22 mouse cellular contexts compared by ENCODE assay signal in the genomic region with DNA sequence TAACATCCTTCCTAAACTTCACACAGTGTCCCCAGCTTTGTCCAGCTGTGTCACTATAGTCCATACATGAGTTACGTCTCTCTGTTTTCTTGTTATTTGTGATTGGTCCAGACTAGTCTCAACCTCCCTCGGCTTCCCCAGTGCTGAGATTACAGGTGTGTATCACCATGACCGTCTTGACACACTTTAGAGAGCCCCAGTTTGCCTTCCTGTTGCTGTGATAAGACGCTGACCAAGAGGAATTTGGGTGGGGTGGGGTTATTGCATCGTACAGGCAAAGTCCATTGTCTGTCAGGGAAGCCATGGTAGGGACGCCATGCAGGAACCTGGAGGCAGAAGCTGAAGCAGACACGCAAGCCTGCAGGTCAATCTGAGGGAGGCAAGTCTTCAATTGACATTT.
DNase-seq lines count a peak whose midpoint lies in the region; ATAC-seq and TF ChIP-seq lines count a peak whose summit lies in the region.
"Had no signal": no experiment of that assay in that cellular context is flagged by ENCODE, and none has a peak within 500 bp of the region (broad histone marks: within the 10 kb centered on the region; RNA-seq: fewer than 3 reads in every experiment).

No protein-coding gene starts in this region.

- TF ChIP-seq CTCF in heart, adult 2 months (IDR thresholded peaks at IDR 0.05) = no peak
- no peak for TF ChIP-seq CTCF in intestine, postnatal 0 days (IDR thresholded peaks at IDR 0.05; ENCODE audit: low read depth)
- no peak for TF ChIP-seq CTCF in stomach, postnatal 0 days (IDR thresholded peaks at IDR 0.05; ENCODE audit: low read depth)

- no peak for TF ChIP-seq POLR2A in heart, adult 2 months (IDR thresholded peaks at IDR 0.05; ENCODE audit: insufficient read depth, low read depth, low read length)

- no peak for TF ChIP-seq EP300 in heart, adult 2 months (IDR thresholded peaks at IDR 0.05; ENCODE audit: insufficient read depth, low read depth, low read length)
- no peak for TF ChIP-seq EP300 in stomach, postnatal 0 days (optimal IDR thresholded peaks at IDR 0.05)

- 54% methylated on average over 7 of the region's 7 CpGs for WGBS in heart, adult 2 months
- WGBS in intestine, embryonic 15.5 days = 57% methylated on average over 7 of the region's 7 CpGs
- WGBS in intestine, postnatal 0 days = 45% methylated on average over 7 of the region's 7 CpGs
- WGBS in stomach, postnatal 0 days = 64% methylated on average over 7 of the region's 7 CpGs

- no peak overlapping the region for H3K4me3 ChIP-seq in heart, adult 2 months
- no peak overlapping the region for H3K4me3 ChIP-seq in intestine, embryonic 15.5 days (replicated peaks)
- H3K4me3 ChIP-seq in intestine, postnatal 0 days (ENCODE audit: low read depth, low read length) = no peak overlapping the region
- no peak overlapping the region for H3K4me3 ChIP-seq in stomach, postnatal 0 days (ENCODE audit: low read depth, low read length)
- H3K4me3 ChIP-seq: embryonic facial prominence, embryonic 10.5 days; embryonic facial prominence, embryonic 12.5 days; forebrain, embryonic 13.5 days; forebrain, embryonic 15.5 days had no signal

- DNase-seq in heart, adult 11 months = peak; percentile 77
- DNase-seq in heart, adult 2 months = no peak
- no peak for DNase-seq in stomach, postnatal 0 days (ENCODE audit: low spot score)
- DNase-seq: adrenal gland, adult 8-10 months; adrenal gland, postnatal 14 days; adrenal gland, postnatal 36 days; B cell, adult 2 months; cerebellum, adult 11-12 months; cerebellum, adult 2 months; cerebellum, adult 9-10 months; cerebellum, postnatal 10 days; cerebellum, postnatal 25 days had no signal

- ATAC-seq in intestine, embryonic 15.5 days = peak; percentile 21
- ATAC-seq in intestine, postnatal 0 days = no peak
- ATAC-seq in stomach, postnatal 0 days (ENCODE audit: low FRiP score, low TSS enrichment) = no peak
- ATAC-seq: activated CD4-positive, CD25-positive, alpha-beta regulatory T cell, adult 4 months; CD4-positive, CD25-positive, alpha-beta regulatory T cell, adult 4 months; forebrain, embryonic 13.5 days; forebrain, embryonic 15.5 days; Patski had no signal

- H3K9me3 ChIP-seq in intestine, embryonic 15.5 days = no peaks in the 10 kb centered on the region
- H3K9me3 ChIP-seq in intestine, postnatal 0 days (ENCODE audit: control insufficient read depth) = no peaks in the 10 kb centered on the region
- no peaks in the 10 kb centered on the region for H3K9me3 ChIP-seq in stomach, postnatal 0 days (ENCODE audit: control insufficient read depth, low read length)
- H3K9me3 ChIP-seq: embryonic facial prominence, embryonic 12.5 days; forebrain, embryonic 15.5 days had no signal

- H3K36me3 ChIP-seq in heart, adult 2 months (ENCODE audit: control insufficient read depth, insufficient read depth, low read length) = no peaks in the 10 kb centered on the region
- H3K36me3 ChIP-seq in intestine, embryonic 15.5 days = no peaks in the 10 kb centered on the region
- no peaks in the 10 kb centered on the region for H3K36me3 ChIP-seq in intestine, postnatal 0 days (ENCODE audit: control insufficient read depth, insufficient read depth)
- H3K36me3 ChIP-seq in stomach, postnatal 0 days (ENCODE audit: control insufficient read depth, insufficient read depth, low read length) = no peaks in the 10 kb centered on the region
- H3K36me3 ChIP-seq: embryonic facial prominence, embryonic 10.5 days; embryonic facial prominence, embryonic 12.5 days; forebrain, embryonic 15.5 days; G1E had no signal

- H3K79me2 ChIP-seq in heart, adult 2 months (replicated peaks; ENCODE audit: control insufficient read depth, insufficient read depth, low read length) = no peaks in the 10 kb centered on the region

- H3K4me2 ChIP-seq in intestine, embryonic 15.5 days (replicated peaks) = no peak overlapping the region
- H3K4me2 ChIP-seq in intestine, postnatal 0 days (replicated peaks; ENCODE audit: low read depth) = no peak overlapping the region
- no peak overlapping the region for H3K4me2 ChIP-seq in stomach, postnatal 0 days (replicated peaks; ENCODE audit: low read depth)
- H3K4me2 ChIP-seq: embryonic facial prominence, embryonic 12.5 days; forebrain, embryonic 13.5 days; forebrain, embryonic 15.5 days had no signal

- no peak overlapping the region for H3K9ac ChIP-seq in heart, adult 2 months (ENCODE audit: low read depth, low read length)
- H3K9ac ChIP-seq in intestine, embryonic 15.5 days = no peak overlapping the region
- no peak overlapping the region for H3K9ac ChIP-seq in intestine, postnatal 0 days (ENCODE audit: low read depth, low read length)
- H3K9ac ChIP-seq in stomach, postnatal 0 days (ENCODE audit: low read length) = no peak overlapping the region
- H3K9ac ChIP-seq: embryonic facial prominence, embryonic 12.5 days; forebrain, embryonic 13.5 days; forebrain, embryonic 15.5 days had no signal

- H3K4me1 ChIP-seq in heart, adult 2 months (ENCODE audit: control insufficient read depth, insufficient read depth, low read length) = peaks cover 16% of the 10 kb centered on the region
- H3K4me1 ChIP-seq in intestine, embryonic 15.5 days (replicated peaks) = peaks cover 7% of the 10 kb centered on the region; the same call in 1 of the 2 replicates
- H3K4me1 ChIP-seq in intestine, postnatal 0 days (replicated peaks; ENCODE audit: control insufficient read depth, insufficient read depth, low read length) = peaks cover 9% of the 10 kb centered on the region; the same call in 1 of the 2 replicates
- H3K4me1 ChIP-seq in stomach, postnatal 0 days (replicated peaks; ENCODE audit: control insufficient read depth, insufficient read depth) = no peaks in the 10 kb centered on the region

- H3K27ac ChIP-seq in heart, adult 2 months = no peak overlapping the region
- no peak overlapping the region for H3K27ac ChIP-seq in intestine, embryonic 15.5 days
- H3K27ac ChIP-seq in intestine, postnatal 0 days (ENCODE audit: low read depth, low read length) = no peak overlapping the region
- H3K27ac ChIP-seq in stomach, postnatal 0 days (replicated peaks) = no peak overlapping the region
- H3K27ac ChIP-seq: embryonic facial prominence, embryonic 10.5 days; embryonic facial prominence, embryonic 12.5 days; forebrain, embryonic 13.5 days; forebrain, embryonic 15.5 days had no signal

- H3K27me3 ChIP-seq in heart, adult 2 months (ENCODE audit: control insufficient read depth, insufficient read depth, low read length) = no peaks in the 10 kb centered on the region
- no peaks in the 10 kb centered on the region for H3K27me3 ChIP-seq in intestine, embryonic 15.5 days (replicated peaks)
- H3K27me3 ChIP-seq in intestine, postnatal 0 days (replicated peaks; ENCODE audit: control insufficient read depth, insufficient read depth, low read length) = no peaks in the 10 kb centered on the region
- no peaks in the 10 kb centered on the region for H3K27me3 ChIP-seq in stomach, postnatal 0 days (ENCODE audit: control insufficient read depth, insufficient read depth, low read length)
- H3K27me3 ChIP-seq: embryonic facial prominence, embryonic 12.5 days; forebrain, embryonic 13.5 days; forebrain, embryonic 15.5 days; Patski had no signal

- intact Hi-C loops in heart, adult 2 months (cut with DNase I) = no loop called here
